Mouse (Mus musculus) lung, adult 2 months (tissue): ENCODE measurements around the gene Vmn1r44. TPM values are rescaled to one million over a fixed set of nuclear protein-coding genes. Genes with fewer than 3 reads are reported as not detected.

ENCODE experiments used
- DNase-seq: peaks from one replicate; pipeline ENCODE4 v3.0.0; 2022
- H3K4me1 ChIP-seq: fragments of 200-500 bp; 2 replicates; pipeline ENCODE4 v1.6.1; 2011; ENCODE audit warnings: low read length; ENCODE audit not compliant: control insufficient read depth, insufficient read depth
- H3K4me3 ChIP-seq: fragments of 200-500 bp; replicated peaks from 2 replicates; pipeline ENCODE3; 2011; ENCODE audit warnings: low read depth, mild to moderate bottlenecking, control low read depth, low read length; ENCODE audit errors: extremely low read depth
- CTCF ChIP-seq: fragments of 200-500 bp; IDR thresholded peaks from 2 replicates; pipeline ENCODE4 v1.5.1; 2011; ENCODE audit warnings: mild to moderate bottlenecking, low read length, control low read depth; ENCODE audit not compliant: insufficient read depth
- POLR2A ChIP-seq: fragments of 200-500 bp; IDR thresholded peaks from 2 replicates; pipeline ENCODE4 v1.6.1; 2011; ENCODE audit warnings: low read depth, mild to moderate bottlenecking, control low read depth, low read length, borderline replicate concordance; ENCODE audit errors: extremely low read depth
- WGBS: fragments of 180-500 bp; shearing (Covaris S2); methylation state at CpG from one replicate; pipeline ENCODE4 v1.1.7; 2018; 5-methylcytosine and 5-hydroxymethylcytosine counted together
- polyA plus RNA-seq: library from polyadenylated mRNA; depleted of rRNA; stranded (reverse); fragments of >200 nt; gene quantifications from 2 replicates; pipeline ENCODE4 v1.2.3, GENCODE M21; 2012; rRNA removed

Vmn1r44 gene
- polyA plus RNA-seq, 1 experiment, result not detected

- no peaks in the 10 kb centered on the region for H3K4me1 ChIP-seq
- DNase-seq, result no peak
- 66% methylated on average over 2 of the region's 2 CpGs for WGBS
- TF ChIP-seq POLR2A (no peak), CTCF (no peak)
- H3K4me3 ChIP-seq, result no peak overlapping the region
Measured at GRCm38 (mm10) chr6:89940926-89941325, 57.5 kb downstream of the Vmn1r44 start.

Other genes starting within 250 kb of the Vmn1r44 start
- 13.8 and 15.5 TPM in 2 replicates for gene Txnrd3, start 239.7 kb upstream of the Vmn1r44 start, polyA plus RNA-seq
- not detected in 2 replicates for gene Vmn1r40, start 176.1 kb upstream of the Vmn1r44 start, polyA plus RNA-seq
- gene Vmn1r41, start 142.9 kb upstream of the Vmn1r44 start, polyA plus RNA-seq, result not detected in 2 replicates
- gene Vmn1r42, start 7.2 kb upstream of the Vmn1r44 start, polyA plus RNA-seq, result not detected in 2 replicates
- gene Vmn1r43, start 7.2 kb upstream of the Vmn1r44 start, polyA plus RNA-seq, result not detected in 2 replicates
- gene Vmn1r45, start 56.9 kb downstream of the Vmn1r44 start, polyA plus RNA-seq, result not detected in 2 replicates
- not detected in 2 replicates for gene Vmn1r46, start 85.7 kb downstream of the Vmn1r44 start, polyA plus RNA-seq
- gene Vmn1r47, start 132.5 kb downstream of the Vmn1r44 start, polyA plus RNA-seq, result not detected in 2 replicates
- not detected in 2 replicates for gene Vmn1r48, start 153.2 kb downstream of the Vmn1r44 start, polyA plus RNA-seq
- gene Vmn1r49, start 194.8 kb downstream of the Vmn1r44 start, polyA plus RNA-seq, result not detected in 2 replicates
- gene Vmn1r50, start 217.8 kb downstream of the Vmn1r44 start, polyA plus RNA-seq, result not detected in 2 replicates
- not detected in 2 replicates for gene Vmn1r51, start 238.9 kb downstream of the Vmn1r44 start, polyA plus RNA-seq